Mouse (Mus musculus) cerebellum, postnatal 25 days (tissue): ENCODE data around the gene Ostm1.

Source experiments
- DNase-seq, 2 experiments: peaks; one replicate each; pipeline ENCODE4 v3.0.0; 2021; ENCODE audit warnings: mixed read lengths in 2 of 2

The Ostm1 gene

GRCm38 (mm10) chr10:42630596-42631355 is 47.2 kb downstream of the Ostm1 start:
- DNase-seq: no peak

DNA sequence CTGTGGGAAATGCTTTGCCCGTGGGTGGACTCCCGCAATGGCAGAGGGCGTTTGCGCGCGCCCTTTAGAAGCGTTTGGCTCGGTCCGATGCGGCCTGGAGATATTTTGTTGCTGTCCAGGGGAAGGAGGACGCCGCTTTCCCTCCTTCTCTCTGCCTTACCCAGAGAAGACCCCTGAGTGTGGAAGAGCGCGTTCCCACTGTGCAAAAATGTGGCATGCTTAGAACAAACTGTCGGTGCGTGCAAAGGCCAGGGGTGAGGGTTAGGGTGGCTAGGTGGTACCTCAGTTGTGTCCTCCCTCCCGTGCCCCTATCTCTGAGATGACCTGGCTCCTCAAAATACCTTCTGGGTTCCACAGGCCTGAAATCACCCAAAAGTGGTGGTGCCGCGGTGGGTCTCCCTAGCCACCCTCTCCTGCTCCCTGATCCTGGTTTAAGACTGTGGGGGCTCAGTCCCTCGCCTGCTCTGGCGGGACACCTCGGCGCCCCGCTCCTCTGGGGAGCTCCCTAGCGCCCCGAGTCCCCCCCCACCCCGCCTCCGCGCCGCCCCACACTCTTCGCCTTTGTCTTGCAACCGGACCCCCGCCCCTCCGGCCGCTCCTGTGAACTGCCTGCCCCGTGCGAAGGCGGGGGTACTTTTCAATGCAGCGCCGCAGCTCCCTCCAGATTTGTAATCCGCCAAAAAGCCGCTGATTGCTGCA is 48.3 kb downstream of the Ostm1 start:
- peak in 1 of 2 experiments; percentile 8 for DNase-seq

DNA sequence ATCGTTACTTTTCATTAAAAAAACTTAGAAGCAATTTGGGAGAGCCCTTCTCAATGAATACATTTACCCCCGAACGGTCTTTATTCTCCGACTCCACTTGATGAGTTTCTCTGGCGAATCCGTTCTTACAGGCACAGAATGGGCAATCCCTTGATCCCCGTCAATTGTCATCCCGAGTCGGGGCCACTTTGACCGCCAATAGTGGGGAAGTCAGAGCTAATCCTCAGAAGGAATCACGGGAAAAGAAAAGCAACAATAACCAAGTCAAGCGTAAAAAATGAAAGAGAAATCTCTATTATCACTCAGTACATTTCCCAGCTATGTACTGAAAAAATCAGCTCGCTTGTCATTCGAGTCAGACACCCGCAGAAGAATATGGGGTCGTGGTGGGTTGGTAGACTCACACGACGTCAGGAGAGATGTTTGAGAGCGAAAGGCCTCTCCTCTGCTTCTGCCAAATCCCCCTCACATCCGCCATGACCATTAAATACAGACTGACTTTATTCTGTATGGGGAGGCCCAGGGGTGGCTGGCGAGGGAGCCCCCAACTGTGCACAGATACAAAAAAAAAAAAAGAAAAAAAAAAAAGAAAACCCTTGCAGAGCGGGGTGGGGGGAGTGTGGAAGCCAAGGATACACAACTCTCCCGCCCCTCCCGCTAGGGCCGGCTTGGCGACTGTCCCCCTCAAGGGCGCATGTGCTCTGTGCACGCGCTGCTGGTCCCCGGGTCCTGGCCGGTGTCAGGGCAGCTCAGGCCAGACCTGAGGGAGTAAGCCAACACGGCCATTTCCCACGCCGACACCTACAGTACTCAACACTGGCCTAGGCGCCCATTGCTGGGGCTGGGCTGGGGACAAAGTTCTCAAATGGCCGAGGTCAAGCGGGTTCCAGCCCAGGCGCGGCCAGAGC is 49.1 kb downstream of the Ostm1 start:
- peak; percentile 18 to 30 for DNase-seq

DNA sequence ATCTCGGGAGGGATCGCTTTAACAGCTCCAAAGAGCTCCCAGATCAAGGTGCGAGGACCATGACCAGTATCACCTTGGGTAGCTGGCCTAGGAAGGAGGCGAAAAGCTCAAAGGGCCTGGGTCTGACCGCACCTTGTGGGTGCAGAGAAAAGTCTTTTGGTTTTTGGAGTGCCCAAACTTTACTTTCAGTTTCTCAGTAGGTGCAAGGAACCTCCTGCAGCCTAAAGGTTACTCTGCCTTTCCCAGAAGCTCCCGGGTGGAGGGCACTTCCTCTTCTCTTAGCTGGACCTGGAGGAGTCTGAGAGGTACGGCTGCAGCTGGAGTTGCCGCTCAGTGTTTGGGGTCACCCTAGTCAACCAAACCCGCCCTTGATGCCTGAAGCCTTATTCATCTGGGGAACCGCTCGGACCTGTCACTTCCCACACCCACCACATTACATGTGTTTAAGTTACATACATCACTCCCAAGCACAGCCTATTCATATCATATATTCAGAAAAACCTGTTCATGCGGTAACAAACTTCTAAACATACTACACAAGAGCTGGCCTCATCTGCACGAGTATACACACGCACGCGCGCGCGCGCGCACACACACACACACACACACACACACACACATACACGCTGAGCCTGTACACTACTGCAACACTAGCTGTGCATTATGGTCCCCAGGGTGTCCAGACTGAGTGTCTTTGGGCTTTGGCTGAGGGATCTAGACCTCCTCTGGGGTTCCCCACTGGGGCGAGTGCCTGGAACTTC is 49.9 kb downstream of the Ostm1 start:
- peak in 1 of 2 experiments; percentile 12 for DNase-seq

- DNase-seq: peak in 1 of 2 experiments; percentile 7
Observed at GRCm38 (mm10) chr10:42634122-42634720, 50.6 kb downstream of the Ostm1 start.

GRCm38 (mm10) chr10:42635046-42635445 is 51.4 kb downstream of the Ostm1 start:
- no peak for DNase-seq

- peak; percentile 7 to 14 for DNase-seq
Observed at GRCm38 (mm10) chr10:42635566-42636359, 52.1 kb downstream of the Ostm1 start.

DNA sequence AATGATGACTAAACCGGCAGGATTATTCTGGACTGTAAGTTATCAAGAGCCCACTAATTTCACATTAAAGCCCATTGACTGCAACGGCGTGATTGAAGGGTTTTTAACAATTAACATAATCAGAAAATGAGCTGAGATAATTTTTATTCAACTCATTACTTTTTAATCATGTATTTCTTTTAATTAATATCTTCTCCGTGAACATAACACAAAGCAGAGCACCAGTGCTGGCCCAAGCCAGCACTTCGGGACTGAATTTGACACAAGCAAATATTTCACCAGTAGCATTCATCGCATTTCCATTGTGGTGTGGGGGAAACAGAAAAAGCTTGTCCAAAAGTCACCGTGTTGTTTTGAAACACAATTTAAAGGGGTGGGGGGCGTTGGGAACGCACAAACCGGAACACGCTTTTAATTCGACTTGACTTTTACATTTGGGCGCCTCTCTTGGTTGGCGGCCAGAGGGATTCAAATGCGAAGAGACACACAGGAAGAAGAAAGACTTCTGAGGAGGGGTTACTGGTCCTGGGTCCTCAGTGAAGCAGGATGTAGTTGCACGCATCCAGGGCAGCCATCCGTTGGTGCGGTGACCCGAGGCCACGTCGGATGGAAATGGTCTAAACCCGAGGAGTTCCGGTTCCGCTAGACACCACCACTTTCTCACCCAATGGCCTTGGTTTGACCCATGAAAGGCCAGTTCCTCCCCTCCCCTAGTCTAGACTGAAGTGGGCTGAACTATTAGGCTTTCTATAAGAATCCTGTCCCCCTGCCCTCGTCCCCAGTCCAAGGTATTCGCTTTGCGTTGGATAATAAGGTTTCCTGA is 52.9 kb downstream of the Ostm1 start:
- no peak for DNase-seq

- peak; percentile 51 to 64 for DNase-seq
Observed at GRCm38 (mm10) chr10:42637183-42637788, 53.7 kb downstream of the Ostm1 start.

DNA sequence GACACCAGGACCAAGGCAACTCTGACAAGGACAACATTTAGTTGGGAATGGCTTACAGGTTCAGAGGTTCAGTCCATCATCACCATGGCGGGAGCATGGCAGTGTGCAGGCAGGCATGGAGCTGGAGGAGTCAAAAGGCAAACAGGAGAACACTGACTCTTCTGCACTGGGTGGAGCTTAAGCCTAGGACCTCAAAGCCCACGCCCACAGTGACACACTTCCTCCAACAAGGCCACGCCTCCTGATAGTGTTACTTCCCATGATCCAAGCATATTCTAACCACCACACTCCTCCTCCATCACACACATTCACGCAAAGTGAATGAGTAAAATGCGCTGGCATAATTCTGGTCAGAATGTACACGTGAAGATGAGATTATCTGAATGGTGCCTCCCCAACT is 56.2 kb downstream of the Ostm1 start:
- no peak for DNase-seq

GRCm38 (mm10) chr10:42643638-42644037 is 60.0 kb downstream of the Ostm1 start:
- DNase-seq: no peak

DNA sequence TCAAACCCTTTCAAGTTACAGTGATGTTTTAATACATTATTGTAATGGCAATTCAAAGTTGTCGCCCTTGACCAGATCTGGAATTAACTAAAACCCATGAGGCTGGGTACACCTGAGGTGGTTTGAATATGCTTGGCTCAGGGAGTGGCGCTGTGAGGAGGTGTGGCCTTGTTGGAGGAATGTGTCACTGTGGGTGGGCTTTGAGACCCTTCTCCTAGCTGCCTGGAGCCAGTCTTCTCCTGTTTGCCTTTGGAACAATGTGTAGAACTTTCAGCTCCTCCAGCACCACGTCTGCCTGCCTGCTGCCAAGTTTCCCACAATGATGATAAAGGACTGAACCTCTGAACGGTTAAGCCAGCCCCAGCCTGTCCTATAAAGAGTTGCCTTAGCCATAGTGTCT is 62.7 kb downstream of the Ostm1 start:
- DNase-seq: no peak

- DNase-seq: no peak
Observed at GRCm38 (mm10) chr10:42661916-42662315, 78.3 kb downstream of the Ostm1 start.

DNA sequence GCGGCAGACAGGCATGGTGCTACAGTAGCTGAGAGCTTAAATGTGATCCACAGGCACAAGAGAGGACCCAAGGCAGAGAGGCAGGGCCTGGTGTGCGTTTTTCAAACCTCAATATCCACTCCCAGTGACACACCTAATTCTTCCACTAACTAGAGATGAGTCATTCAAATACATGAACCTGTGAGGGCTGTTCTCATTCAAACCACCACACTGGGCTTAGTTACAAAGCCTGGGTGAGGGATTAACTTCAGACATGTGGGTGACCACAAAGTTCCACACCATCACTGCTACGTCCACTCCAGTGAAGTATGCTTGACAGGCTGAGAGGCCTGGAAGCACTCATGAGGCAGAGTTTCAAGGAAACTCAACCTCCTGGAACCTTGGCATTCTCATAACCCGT is 86.3 kb downstream of the Ostm1 start:
- no peak for DNase-seq

GRCm38 (mm10) chr10:42672798-42673197 is 89.2 kb downstream of the Ostm1 start:
- no peak for DNase-seq

- no peak for DNase-seq
Observed at GRCm38 (mm10) chr10:42675571-42675970, 91.9 kb downstream of the Ostm1 start.

DNA sequence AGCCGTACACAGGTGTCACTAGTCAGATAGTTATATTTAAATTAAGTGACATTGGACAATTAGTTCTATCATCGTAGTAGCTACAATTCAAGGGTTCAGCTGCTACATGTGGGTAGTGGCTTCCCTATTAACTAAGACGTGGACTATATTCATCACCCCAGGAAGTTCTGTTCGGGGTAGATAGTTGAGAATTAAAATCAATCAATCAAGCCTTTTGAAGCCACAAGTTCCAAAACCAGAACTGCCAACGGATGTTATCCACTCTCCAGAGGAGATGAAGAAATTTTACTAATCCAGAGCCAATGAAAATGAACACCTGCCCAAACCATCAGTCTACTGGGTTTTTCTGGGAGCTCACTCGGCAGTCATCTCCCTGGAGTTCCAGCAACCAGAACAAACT is 94.7 kb downstream of the Ostm1 start:
- DNase-seq: no peak

DNA sequence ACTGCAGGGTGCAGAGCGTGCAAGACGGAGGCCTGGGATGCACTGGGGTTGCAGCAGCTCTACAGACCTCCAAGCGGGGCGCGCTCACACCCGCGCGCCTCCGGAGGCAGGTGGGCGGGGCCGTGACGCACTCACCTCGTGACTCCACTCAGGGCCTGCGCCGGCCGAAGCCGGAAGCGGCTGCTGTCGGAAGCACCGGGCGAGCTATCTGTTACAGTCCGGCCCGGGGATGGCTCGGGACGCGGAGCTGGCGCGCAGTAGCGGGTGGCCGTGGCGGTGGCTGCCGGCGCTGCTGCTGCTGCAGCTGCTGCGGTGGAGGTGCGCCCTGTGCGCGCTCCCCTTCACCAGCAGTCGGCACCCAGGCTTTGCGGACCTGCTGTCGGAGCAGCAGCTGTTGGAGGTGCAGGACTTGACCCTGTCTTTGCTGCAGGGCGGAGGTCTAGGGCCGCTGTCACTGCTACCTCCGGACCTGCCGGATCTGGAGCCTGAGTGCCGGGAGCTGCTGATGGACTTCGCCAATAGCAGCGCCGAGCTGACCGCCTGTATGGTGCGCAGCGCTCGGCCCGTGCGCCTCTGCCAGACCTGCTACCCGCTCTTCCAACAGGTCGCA is 95.2 kb downstream of the Ostm1 start:
- peak; percentile 90 to 95 for DNase-seq

DNA sequence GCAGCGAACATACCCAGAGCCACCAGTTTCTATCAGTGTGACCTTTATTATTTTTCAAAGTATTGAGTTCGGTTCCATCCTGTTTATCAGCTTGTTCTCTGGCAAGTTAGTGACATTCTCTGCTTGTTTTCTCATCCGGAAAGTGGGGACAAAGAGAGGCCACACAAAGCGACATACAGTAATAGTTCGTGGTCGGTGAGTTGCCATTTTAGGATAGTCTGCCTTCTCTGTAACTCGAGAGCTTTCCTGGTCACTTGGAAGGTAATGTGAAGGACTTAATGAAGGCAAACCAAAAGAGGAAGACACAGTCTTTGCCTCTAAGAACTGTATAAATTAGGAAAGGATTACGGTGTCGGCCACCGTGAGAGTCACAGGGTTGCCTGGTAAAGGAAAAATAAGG is 96.0 kb downstream of the Ostm1 start:
- peak in 1 of 2 experiments; percentile 7 for DNase-seq
